Mouse (Mus musculus) C2C12 (cell line): ENCODE results near the gene Bag1.

Source experiments
- CEBPB ChIP-seq: IDR thresholded peaks from one replicate; pipeline ENCODE4 v1.6.1; 2011; ENCODE audit warnings: low read depth, mild to moderate bottlenecking, control low read depth, moderate library complexity
- CTCF ChIP-seq: IDR thresholded peaks from one replicate; pipeline ENCODE4 v1.5.1; 2011; ENCODE audit not compliant: control insufficient read depth, insufficient read depth, insufficient read length
- FOSL1 ChIP-seq: IDR thresholded peaks from one replicate; pipeline ENCODE4 v1.8.0; 2011; ENCODE audit warnings: mild to moderate bottlenecking, low read length; ENCODE audit not compliant: poor library complexity, insufficient read depth, severe bottlenecking
- MAX ChIP-seq: IDR thresholded peaks from one replicate; pipeline ENCODE4 v1.6.1; 2011; ENCODE audit warnings: mild to moderate bottlenecking, control low read depth
- MYOD1 ChIP-seq: IDR thresholded peaks from one replicate; pipeline ENCODE4 v1.6.1; 2011; ENCODE audit warnings: low read depth; ENCODE audit not compliant: control insufficient read depth, insufficient read length
- MYOG ChIP-seq: IDR thresholded peaks from one replicate; pipeline ENCODE4 v1.6.1; 2011; ENCODE audit not compliant: control insufficient read depth, insufficient read length; ENCODE audit errors: extremely low read depth
- USF1 ChIP-seq: IDR thresholded peaks from one replicate; pipeline ENCODE4 v1.6.1; 2011; ENCODE audit warnings: low read depth, mild to moderate bottlenecking, control low read depth, moderate library complexity

GRCm38 (mm10) chr4:40936175-40936839, 11.8 kb downstream of the Bag1 start:
- TF ChIP-seq CTCF: no peak
- TF ChIP-seq MAX: no peak
- no peak for TF ChIP-seq CEBPB
- no peak for TF ChIP-seq USF1
- TF ChIP-seq MYOD1: no peak
- no peak for TF ChIP-seq MYOG
- TF ChIP-seq FOSL1: no peak
